In genomic region chr1:38893081-38893480, GRCm38 (mm10) we compare ENCODE assay signal across 22 mouse cellular contexts. TPM values are rescaled to one million over a fixed set of nuclear protein-coding genes. Genes with fewer than 3 reads are reported as not detected.
A peak's percentile ranks its signal among the peaks of the same experiment; 100 is the strongest.
DNase-seq lines count a peak whose midpoint lies in the region; ATAC-seq and TF ChIP-seq lines count a peak whose summit lies in the region.
"Had no signal": no experiment of that assay in that cellular context is flagged by ENCODE, and none has a peak within 500 bp of the region (broad histone marks: within the 10 kb centered on the region; RNA-seq: fewer than 3 reads in every experiment).

No protein-coding gene starts in this region.

- H3K27ac ChIP-seq in forebrain, embryonic 11.5 days (ENCODE audit: low read depth, low read length) = no peak overlapping the region
- peak overlapping the region; percentile 65 for H3K27ac ChIP-seq in forebrain, embryonic 16.5 days (ENCODE audit: low read length)
- H3K27ac ChIP-seq in hindbrain, postnatal 0 days = peak overlapping the region; percentile 42; the same call in 1 of the 2 replicates
- H3K27ac ChIP-seq in neural tube, embryonic 12.5 days = peak overlapping the region; percentile 27; the same call in 1 of the 2 replicates
- H3K27ac ChIP-seq in stomach, postnatal 0 days (replicated peaks) = no peak overlapping the region
- H3K27ac ChIP-seq: embryonic facial prominence, embryonic 12.5 days; limb, embryonic 15.5 days; macrophage had no signal

- no peak overlapping the region for H3K4me2 ChIP-seq in forebrain, embryonic 11.5 days (ENCODE audit: low read depth, low read length, severe bottlenecking)
- no peak overlapping the region for H3K4me2 ChIP-seq in forebrain, embryonic 16.5 days (ENCODE audit: low read length)
- no peak overlapping the region for H3K4me2 ChIP-seq in hindbrain, postnatal 0 days (ENCODE audit: low read depth, low read length)
- H3K4me2 ChIP-seq in neural tube, embryonic 12.5 days (replicated peaks) = 0 out of 2 replicates have a peak overlapping the region, but pooled peaks have one; percentile 7
- no peak overlapping the region for H3K4me2 ChIP-seq in stomach, postnatal 0 days (replicated peaks; ENCODE audit: low read depth)
- H3K4me2 ChIP-seq: embryonic facial prominence, embryonic 12.5 days; limb, embryonic 15.5 days had no signal

- no peak overlapping the region for H3K4me3 ChIP-seq in forebrain, embryonic 11.5 days (ENCODE audit: low read depth, low read length)
- H3K4me3 ChIP-seq in forebrain, embryonic 16.5 days (replicated peaks; ENCODE audit: low read length) = no peak overlapping the region
- no peak overlapping the region for H3K4me3 ChIP-seq in hindbrain, postnatal 0 days (ENCODE audit: low read length)
- H3K4me3 ChIP-seq in neural tube, embryonic 12.5 days = no peak overlapping the region
- H3K4me3 ChIP-seq in stomach, postnatal 0 days (ENCODE audit: low read depth, low read length) = no peak overlapping the region
- H3K4me3 ChIP-seq: embryonic facial prominence, embryonic 12.5 days; limb, embryonic 15.5 days had no signal

- no peaks in the 10 kb centered on the region for H3K9me3 ChIP-seq in forebrain, embryonic 11.5 days (ENCODE audit: control insufficient read depth, low read length)
- no peaks in the 10 kb centered on the region for H3K9me3 ChIP-seq in forebrain, embryonic 16.5 days (ENCODE audit: control insufficient read depth, low read length)
- H3K9me3 ChIP-seq in hindbrain, postnatal 0 days (ENCODE audit: low read length) = no peaks in the 10 kb centered on the region
- no peaks in the 10 kb centered on the region for H3K9me3 ChIP-seq in neural tube, embryonic 12.5 days
- no peaks in the 10 kb centered on the region for H3K9me3 ChIP-seq in stomach, postnatal 0 days (ENCODE audit: control insufficient read depth, low read length)
- H3K9me3 ChIP-seq: embryonic facial prominence, embryonic 12.5 days; G1E; limb, embryonic 15.5 days had no signal

- peaks cover 2% of the 10 kb centered on the region; the same call in 1 of the 2 replicates for H3K4me1 ChIP-seq in forebrain, embryonic 11.5 days (replicated peaks; ENCODE audit: control insufficient read depth, insufficient read depth, low read length)
- peaks cover 22% of the 10 kb centered on the region for H3K4me1 ChIP-seq in forebrain, embryonic 16.5 days (replicated peaks; ENCODE audit: control insufficient read depth, insufficient read depth, low read length)
- H3K4me1 ChIP-seq in hindbrain, postnatal 0 days (ENCODE audit: insufficient read depth, low read length) = peaks cover 8% of the 10 kb centered on the region
- H3K4me1 ChIP-seq in neural tube, embryonic 12.5 days = peaks cover 21% of the 10 kb centered on the region
- H3K4me1 ChIP-seq in stomach, postnatal 0 days (replicated peaks; ENCODE audit: control insufficient read depth, insufficient read depth) = peaks cover 2% of the 10 kb centered on the region; the same call in 1 of the 2 replicates

- H3K27me3 ChIP-seq in forebrain, embryonic 11.5 days (ENCODE audit: control insufficient read depth, insufficient read depth, low read length) = no peaks in the 10 kb centered on the region
- H3K27me3 ChIP-seq in forebrain, embryonic 16.5 days (replicated peaks; ENCODE audit: control insufficient read depth, insufficient read depth, low read length) = no peaks in the 10 kb centered on the region
- H3K27me3 ChIP-seq in hindbrain, postnatal 0 days (ENCODE audit: insufficient read depth, low read length) = no peaks in the 10 kb centered on the region
- H3K27me3 ChIP-seq in neural tube, embryonic 12.5 days (replicated peaks) = no peaks in the 10 kb centered on the region
- no peaks in the 10 kb centered on the region for H3K27me3 ChIP-seq in stomach, postnatal 0 days (ENCODE audit: control insufficient read depth, insufficient read depth, low read length)
- H3K27me3 ChIP-seq: limb, embryonic 15.5 days had no signal

- 73% methylated on average over 5 of the region's 5 CpGs for WGBS in forebrain, embryonic 11.5 days
- WGBS in forebrain, embryonic 16.5 days = 23% methylated on average over 5 of the region's 5 CpGs
- WGBS in hindbrain, postnatal 0 days = 31% methylated on average over 5 of the region's 5 CpGs
- WGBS in neural tube, embryonic 12.5 days = 20% methylated on average over 5 of the region's 5 CpGs
- 60% methylated on average over 5 of the region's 5 CpGs for WGBS in stomach, postnatal 0 days

- ATAC-seq in forebrain, embryonic 11.5 days (replicated peaks; ENCODE audit: low FRiP score) = no peak
- ATAC-seq in forebrain, embryonic 16.5 days = peak; percentile 18; the same call in 1 of the 2 replicates
- ATAC-seq in hindbrain, postnatal 0 days = no peak
- peak; percentile 43; the same call in 1 of the 2 replicates for ATAC-seq in neural tube, embryonic 12.5 days (ENCODE audit: low FRiP score, low read depth)
- ATAC-seq in stomach, postnatal 0 days (ENCODE audit: low FRiP score, low TSS enrichment) = no peak

- 0 out of 2 replicates have a peak overlapping the region, but pooled peaks have one; percentile 8 for H3K9ac ChIP-seq in forebrain, embryonic 11.5 days (ENCODE audit: low read length)
- H3K9ac ChIP-seq in forebrain, embryonic 16.5 days (replicated peaks; ENCODE audit: low read depth, low read length) = peak overlapping the region; percentile 22; the same call in 1 of the 2 replicates
- H3K9ac ChIP-seq in hindbrain, postnatal 0 days (replicated peaks; ENCODE audit: low read length) = 0 out of 2 replicates have a peak overlapping the region, but pooled peaks have one; percentile 10
- 0 out of 2 replicates have a peak overlapping the region, but pooled peaks have one; percentile 17 for H3K9ac ChIP-seq in neural tube, embryonic 12.5 days
- no peak overlapping the region for H3K9ac ChIP-seq in stomach, postnatal 0 days (ENCODE audit: low read length)
- H3K9ac ChIP-seq: embryonic facial prominence, embryonic 12.5 days; limb, embryonic 15.5 days had no signal

- no peak for TF ChIP-seq EP300 in stomach, postnatal 0 days (optimal IDR thresholded peaks at IDR 0.05)

- DNase-seq in forebrain, embryonic 11.5 days (ENCODE audit: low spot score) = no peak
- peak; percentile 30 for DNase-seq in hindbrain, postnatal 0 days (ENCODE audit: low spot score)
- no peak for DNase-seq in retina, embryonic 14.5 days (ENCODE audit: low spot score)
- no peak for DNase-seq in stomach, postnatal 0 days (ENCODE audit: low spot score)
- no peak for DNase-seq in embryo, embryonic 10.5 days (ENCODE audit: low spot score)
- DNase-seq: adrenal gland, postnatal 25 days; cerebellum, postnatal 25 days; heart, adult 18-20 months; layer of hippocampus, adult 9-11 months; lung, adult 18-20 months had no signal

- no peaks in the 10 kb centered on the region for H3K36me3 ChIP-seq in forebrain, embryonic 11.5 days (ENCODE audit: control insufficient read depth, insufficient read depth, low read length)
- H3K36me3 ChIP-seq in forebrain, embryonic 16.5 days (ENCODE audit: control insufficient read depth, insufficient read depth) = no peaks in the 10 kb centered on the region
- no peaks in the 10 kb centered on the region; the same call in 1 of the 2 replicates for H3K36me3 ChIP-seq in hindbrain, postnatal 0 days (ENCODE audit: insufficient read depth, low read length)
- peaks cover 6% of the 10 kb centered on the region; the same call in 1 of the 2 replicates for H3K36me3 ChIP-seq in neural tube, embryonic 12.5 days
- H3K36me3 ChIP-seq in stomach, postnatal 0 days (ENCODE audit: control insufficient read depth, insufficient read depth, low read length) = no peaks in the 10 kb centered on the region

- no peak for TF ChIP-seq CTCF in hindbrain, postnatal 0 days (IDR thresholded peaks at IDR 0.05; ENCODE audit: low read depth)
- TF ChIP-seq CTCF in stomach, postnatal 0 days (IDR thresholded peaks at IDR 0.05; ENCODE audit: low read depth) = no peak

RNA-seq across cellular contexts. Expression of gene Chst10, which starts 4.9 kb away (rescaled TPM):
- 19.7 and 22.1 TPM in 2 replicates for polyA plus RNA-seq in forebrain, embryonic 11.5 days (2014; fragmentation: Nextera tagmentation; extraction: Ambion mirVana)
- polyA plus RNA-seq in forebrain, embryonic 16.5 days (2015; fragmentation: Nextera tagmentation; extraction: Ambion mirVana) = 47.1 and 55.8 TPM in 2 replicates
- total RNA-seq in hindbrain, postnatal 0 days (2014; rRNA removed) = 61.7 and 63.6 TPM in 2 replicates
- polyA plus RNA-seq in hindbrain, postnatal 0 days (2015; fragmentation: Nextera tagmentation; extraction: Ambion mirVana) = 56.2 and 56.7 TPM in 2 replicates
- 29.4 and 32.7 TPM in 2 replicates for polyA plus RNA-seq in neural tube, embryonic 12.5 days (2016; fragmentation: Nextera tagmentation; extraction: Ambion mirVana)
- polyA plus RNA-seq in stomach, postnatal 0 days (2015; fragmentation: Nextera tagmentation; extraction: Ambion mirVana) = 1.3 and 1.8 TPM in 2 replicates

RNA-seq across cellular contexts. Expression of gene Nms, which starts 45.9 kb away (rescaled TPM):
- not detected in 2 replicates for polyA plus RNA-seq in forebrain, embryonic 11.5 days (2014; fragmentation: Nextera tagmentation; extraction: Ambion mirVana)
- 0.37 TPM in 2 replicates for polyA plus RNA-seq in forebrain, embryonic 16.5 days (2015; fragmentation: Nextera tagmentation; extraction: Ambion mirVana)
- total RNA-seq in hindbrain, postnatal 0 days (2014; rRNA removed) = 1.2 TPM in 1 of 2 replicates, not detected in the other
- polyA plus RNA-seq in hindbrain, postnatal 0 days (2015; fragmentation: Nextera tagmentation; extraction: Ambion mirVana) = 0.84 and 1.4 TPM in 2 replicates
- 5.3 and 5.9 TPM in 2 replicates for polyA plus RNA-seq in neural tube, embryonic 12.5 days (2016; fragmentation: Nextera tagmentation; extraction: Ambion mirVana)
- polyA plus RNA-seq in stomach, postnatal 0 days (2015; fragmentation: Nextera tagmentation; extraction: Ambion mirVana) = not detected in 2 replicates
- total RNA-seq: adrenal gland, postnatal 25 days; G1E; gastrocnemius, adult 8-10 months; heart, adult 18-20 months; left cerebral cortex, postnatal 14 days had no signal
- polyA plus RNA-seq: embryonic facial prominence, embryonic 12.5 days; G1E; heart, postnatal 0 days; intestine, embryonic 14.5 days; kidney, embryonic 16.5 days; limb, embryonic 15.5 days; macrophage; stomach, embryonic 14.5 days had no signal

RNA-seq across cellular contexts. Expression of gene Lonrf2, which starts 56.6 kb away (rescaled TPM):
- polyA plus RNA-seq in forebrain, embryonic 11.5 days (2014; fragmentation: Nextera tagmentation; extraction: Ambion mirVana) = 2.4 and 2.9 TPM in 2 replicates
- 13.0 and 16.7 TPM in 2 replicates for polyA plus RNA-seq in forebrain, embryonic 16.5 days (2015; fragmentation: Nextera tagmentation; extraction: Ambion mirVana)
- 116 and 137 TPM in 2 replicates for total RNA-seq in hindbrain, postnatal 0 days (2014; rRNA removed)
- 21.9 TPM in 2 replicates for polyA plus RNA-seq in hindbrain, postnatal 0 days (2015; fragmentation: Nextera tagmentation; extraction: Ambion mirVana)
- polyA plus RNA-seq in neural tube, embryonic 12.5 days (2016; fragmentation: Nextera tagmentation; extraction: Ambion mirVana) = 8.0 and 8.5 TPM in 2 replicates
- polyA plus RNA-seq in stomach, postnatal 0 days (2015; fragmentation: Nextera tagmentation; extraction: Ambion mirVana) = 0.46 and 0.54 TPM in 2 replicates
- polyA plus RNA-seq: macrophage had no signal

Comparison
In these comparisons a context has a peak if more than half of its experiments do, and no peak if none do; other contexts are left out.
1. ATAC-seq: peak in forebrain, embryonic 16.5 days (single experiment) and neural tube, embryonic 12.5 days (single experiment); none in forebrain, embryonic 11.5 days (single experiment), hindbrain, postnatal 0 days (single experiment) and stomach, postnatal 0 days (single experiment).
2. H3K27ac ChIP-seq: peak in forebrain, embryonic 16.5 days (single experiment), hindbrain, postnatal 0 days (single experiment) and neural tube, embryonic 12.5 days (single experiment); none in forebrain, embryonic 11.5 days (single experiment) and stomach, postnatal 0 days (single experiment).